Mouse (Mus musculus) embryonic fibroblast, embryonic 13.5 days (primary cell): ENCODE results near the gene Prkcsh. TPM values are rescaled to one million over a fixed set of nuclear protein-coding genes. Genes with fewer than 3 reads are reported as not detected.

Experiments used
- H3K27ac ChIP-seq: 2 replicates; pipeline ENCODE4 v1.5.1; 2012; ENCODE audit warnings: low read length, control low read depth, inconsistent platforms; ENCODE audit not compliant: insufficient read depth
- H3K4me1 ChIP-seq: 2 replicates; pipeline ENCODE4 v1.6.1; 2011; ENCODE audit warnings: low read length; ENCODE audit not compliant: control insufficient read depth, insufficient read depth
- H3K4me3 ChIP-seq: 2 replicates; pipeline ENCODE4 v1.5.1; 2011; ENCODE audit warnings: mild to moderate bottlenecking, control low read depth, low read length; ENCODE audit not compliant: insufficient read depth
- CTCF ChIP-seq: IDR thresholded peaks from 2 replicates; pipeline ENCODE4 v1.5.1; 2011; ENCODE audit warnings: mild to moderate bottlenecking, control low read depth, low read length, moderate library complexity, borderline replicate concordance; ENCODE audit not compliant: insufficient read depth
- POLR2A ChIP-seq: IDR thresholded peaks from 2 replicates; pipeline ENCODE4 v1.6.1; 2011; ENCODE audit warnings: low read depth, mild to moderate bottlenecking, control low read depth, low read length, moderate library complexity
- polyA plus RNA-seq: library from polyadenylated mRNA; stranded (reverse); fragments of >200 nt; gene quantifications from 2 replicates; pipeline ENCODE4 v1.2.4, GENCODE M21; 2011; ENCODE audit warnings: low read depth; ENCODE audit not compliant: missing spikeins, insufficient read length

Prkcsh gene
- polyA plus RNA-seq, 1 experiment = 144 TPM

DNA sequence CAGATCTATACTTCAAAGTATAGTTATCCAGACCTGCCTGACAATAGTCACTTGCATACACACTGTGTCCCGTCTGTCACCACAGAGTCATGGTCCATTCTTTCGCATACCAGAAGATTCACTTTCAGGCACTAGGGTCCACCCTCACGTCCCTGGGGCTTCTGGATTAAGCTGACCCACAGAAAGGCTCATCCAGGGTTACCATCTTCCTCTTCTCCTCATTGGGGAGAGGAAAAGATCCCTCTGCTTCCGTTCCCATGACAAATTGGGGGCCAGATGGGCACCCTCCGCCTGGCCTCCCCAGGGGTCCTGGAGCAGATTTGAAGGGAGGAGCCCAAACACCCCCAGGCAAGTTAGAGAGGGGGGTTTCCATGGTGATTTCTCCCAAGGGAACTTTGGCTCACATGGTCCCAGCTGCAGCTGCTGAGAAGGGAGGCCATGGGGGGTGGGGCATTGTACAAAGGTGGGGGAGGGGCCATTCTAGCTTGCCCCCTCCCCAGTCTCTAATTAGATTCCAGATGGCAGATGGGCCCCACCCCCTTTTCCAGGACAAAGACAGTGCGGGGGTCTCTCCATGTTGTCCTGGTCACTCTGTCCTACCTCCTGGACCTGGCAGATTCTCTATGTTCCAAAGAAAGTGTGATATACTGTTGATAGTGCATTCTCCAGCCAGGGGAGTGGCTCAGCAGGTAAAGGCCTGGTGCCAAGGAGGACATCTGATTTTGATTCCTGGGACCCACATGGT lies 32.9 kb downstream of the Prkcsh start:
- TF ChIP-seq CTCF = no peak
- TF ChIP-seq POLR2A = no peak
- no peak overlapping the region for H3K27ac ChIP-seq
- H3K4me3 ChIP-seq = no peak overlapping the region
- no peaks in the 10 kb centered on the region for H3K4me1 ChIP-seq

DNA sequence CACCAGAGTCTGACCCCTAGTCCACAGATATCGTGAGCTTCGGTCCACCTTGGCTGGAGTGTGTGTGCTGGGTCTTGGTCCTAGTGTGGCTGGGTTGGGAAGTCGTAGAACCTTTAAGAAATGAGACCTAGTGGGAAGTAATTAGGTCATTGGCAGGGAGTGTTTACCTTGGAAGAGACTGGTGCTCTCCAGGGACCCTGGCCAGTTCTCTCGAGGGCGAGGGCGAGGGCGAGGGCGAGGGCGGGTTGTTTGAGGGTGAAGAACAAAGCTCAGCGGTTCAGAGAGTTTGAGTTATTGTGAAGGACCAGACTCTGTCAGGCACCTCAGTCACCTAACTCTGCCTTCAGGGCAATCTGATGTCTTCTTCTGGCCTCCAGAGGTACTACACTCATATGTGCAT lies 35.2 kb downstream of the Prkcsh start:
- TF ChIP-seq POLR2A = no peak
- TF ChIP-seq CTCF = no peak
- Histone ChIP-seq H3K27ac (no peak overlapping the region), H3K4me1 (no peaks in the 10 kb centered on the region), H3K4me3 (no peak overlapping the region)

DNA sequence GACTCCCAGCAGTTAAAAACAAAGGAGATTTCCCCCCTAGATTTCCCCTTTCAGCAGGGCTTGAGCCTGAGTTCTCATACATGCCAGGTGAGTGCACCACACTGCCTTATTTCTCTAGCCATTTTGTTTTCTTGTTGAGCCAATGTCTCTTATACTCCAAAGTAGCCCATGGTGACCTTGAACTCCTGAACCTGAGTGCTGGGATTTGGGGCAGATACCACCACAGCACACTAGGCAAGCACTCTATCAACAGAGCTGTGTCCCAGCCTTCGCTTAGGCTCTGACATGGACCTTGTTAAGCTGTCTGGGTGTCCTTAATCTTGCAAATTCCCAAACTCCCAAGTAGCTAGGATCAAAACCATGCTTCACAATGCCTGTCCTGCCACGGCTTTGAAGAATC lies 39.2 kb downstream of the Prkcsh start:
- no peak overlapping the region for H3K4me3 ChIP-seq
- TF ChIP-seq CTCF (no peak), POLR2A (no peak)
- H3K27ac ChIP-seq = no peak overlapping the region
- H3K4me1 ChIP-seq = no peaks in the 10 kb centered on the region

DNA sequence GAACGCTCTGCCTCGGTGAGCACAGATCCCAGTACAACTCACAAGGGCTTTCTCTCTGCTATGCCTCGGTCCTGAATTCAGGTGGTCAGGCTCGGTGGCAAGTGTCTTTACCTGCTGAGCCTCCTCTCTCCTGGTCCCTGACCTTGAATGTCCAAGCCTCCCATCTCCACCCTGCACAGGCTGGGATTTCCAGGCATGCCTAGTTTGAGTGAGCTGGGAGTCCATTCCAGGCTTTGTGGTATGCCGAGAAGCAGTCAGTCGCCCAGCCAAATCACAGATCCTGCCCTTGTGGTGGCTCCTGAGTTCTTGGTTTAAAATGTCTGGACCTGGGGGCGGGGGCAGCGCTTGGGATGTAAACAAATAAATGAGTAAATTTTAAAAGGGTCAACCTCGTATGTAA lies 44.7 kb downstream of the Prkcsh start:
- no peak for TF ChIP-seq CTCF
- TF ChIP-seq POLR2A = no peak
- Histone ChIP-seq H3K27ac (no peak overlapping the region), H3K4me1 (no peaks in the 10 kb centered on the region), H3K4me3 (no peak overlapping the region)

DNA sequence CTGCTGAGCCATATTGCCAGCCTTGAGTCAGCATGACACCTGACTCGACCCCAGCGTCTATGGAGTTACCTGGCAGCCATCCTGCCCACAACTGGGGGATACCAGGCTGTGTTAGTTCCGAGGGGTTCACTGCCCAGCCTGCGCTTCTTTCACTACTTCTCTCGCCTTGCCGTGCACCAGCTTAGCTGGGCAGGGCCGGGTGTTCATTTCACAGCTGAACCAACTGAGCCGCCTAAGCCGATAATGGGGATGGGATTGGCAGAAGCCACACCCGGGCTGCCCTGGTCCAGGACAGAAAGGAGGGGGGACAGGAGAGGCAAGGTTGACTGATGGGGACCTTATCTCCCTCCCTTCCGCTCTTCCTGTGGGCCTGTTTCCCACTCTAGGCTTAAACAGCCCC lies 46.7 kb downstream of the Prkcsh start:
- Histone ChIP-seq H3K4me3 (no peak overlapping the region), H3K27ac (no peak overlapping the region)
- no peak for TF ChIP-seq POLR2A
- TF ChIP-seq CTCF = no peak

DNA sequence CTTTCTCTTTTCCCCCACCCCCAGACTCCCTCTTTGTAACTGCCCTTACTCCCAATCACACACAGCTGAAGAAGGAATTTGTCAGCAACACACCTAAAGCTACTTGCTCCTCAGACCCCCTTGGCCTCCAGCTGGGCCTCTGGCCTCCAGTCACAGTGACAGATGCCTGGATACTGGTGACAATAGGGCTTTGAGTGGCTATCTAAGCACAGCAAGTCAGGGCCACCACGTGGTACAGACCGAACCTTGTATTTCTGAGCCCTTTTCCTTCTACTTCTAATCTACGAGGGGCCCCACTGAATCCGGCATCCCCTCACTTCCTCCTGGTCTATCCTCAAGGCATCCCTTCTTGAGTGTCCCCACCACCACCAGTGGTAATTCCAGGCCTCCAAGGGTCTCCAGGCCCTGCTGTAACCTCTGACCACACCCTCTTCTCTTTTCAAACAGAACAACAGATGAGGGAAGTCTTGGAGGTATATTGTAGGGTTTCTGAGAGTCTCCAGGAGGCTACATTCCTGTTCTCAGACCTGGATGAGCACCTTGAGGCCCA lies 47.2 kb downstream of the Prkcsh start:
- Histone ChIP-seq H3K27ac (no peak overlapping the region), H3K4me3 (no peak overlapping the region)
- TF ChIP-seq POLR2A = no peak
- no peak for TF ChIP-seq CTCF

More for the DNA sequence above, 46.7 kb downstream of the Prkcsh start:
- no peaks in the 10 kb centered on the region for H3K4me1 ChIP-seq

DNA sequence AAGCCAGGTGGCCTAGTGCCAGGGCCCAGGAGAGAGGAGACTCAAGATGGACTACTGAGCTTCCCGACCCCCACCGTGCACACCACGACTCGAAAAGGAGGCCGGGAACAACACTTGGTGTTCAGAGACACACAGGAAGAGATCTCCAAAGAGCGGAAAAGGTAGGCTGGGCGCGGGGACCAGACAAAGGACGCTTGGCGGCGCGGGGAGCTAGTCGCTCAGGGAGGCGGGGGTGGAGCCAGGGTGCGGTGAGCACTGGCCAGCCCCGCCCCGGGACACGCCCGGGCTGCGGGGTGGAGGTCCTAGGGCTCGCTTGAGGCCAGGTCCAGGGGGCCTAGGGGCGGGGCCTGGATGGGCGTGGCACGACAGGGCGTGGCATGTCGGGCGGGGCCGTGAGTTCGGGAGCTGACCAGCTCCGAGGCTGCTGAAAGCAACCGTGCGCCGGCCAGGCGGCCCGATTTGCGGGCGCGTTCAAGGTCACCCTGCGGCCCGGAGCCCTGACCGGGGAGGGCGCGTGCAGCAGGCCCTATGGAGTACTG lies 47.8 kb downstream of the Prkcsh start:
- TF ChIP-seq CTCF (no peak), POLR2A (no peak)
- H3K27ac ChIP-seq = no peak overlapping the region
- H3K4me1 ChIP-seq = no peaks in the 10 kb centered on the region
- H3K4me3 ChIP-seq = no peak overlapping the region

More for the DNA sequence above, 47.2 kb downstream of the Prkcsh start:
- no peaks in the 10 kb centered on the region for H3K4me1 ChIP-seq

DNA sequence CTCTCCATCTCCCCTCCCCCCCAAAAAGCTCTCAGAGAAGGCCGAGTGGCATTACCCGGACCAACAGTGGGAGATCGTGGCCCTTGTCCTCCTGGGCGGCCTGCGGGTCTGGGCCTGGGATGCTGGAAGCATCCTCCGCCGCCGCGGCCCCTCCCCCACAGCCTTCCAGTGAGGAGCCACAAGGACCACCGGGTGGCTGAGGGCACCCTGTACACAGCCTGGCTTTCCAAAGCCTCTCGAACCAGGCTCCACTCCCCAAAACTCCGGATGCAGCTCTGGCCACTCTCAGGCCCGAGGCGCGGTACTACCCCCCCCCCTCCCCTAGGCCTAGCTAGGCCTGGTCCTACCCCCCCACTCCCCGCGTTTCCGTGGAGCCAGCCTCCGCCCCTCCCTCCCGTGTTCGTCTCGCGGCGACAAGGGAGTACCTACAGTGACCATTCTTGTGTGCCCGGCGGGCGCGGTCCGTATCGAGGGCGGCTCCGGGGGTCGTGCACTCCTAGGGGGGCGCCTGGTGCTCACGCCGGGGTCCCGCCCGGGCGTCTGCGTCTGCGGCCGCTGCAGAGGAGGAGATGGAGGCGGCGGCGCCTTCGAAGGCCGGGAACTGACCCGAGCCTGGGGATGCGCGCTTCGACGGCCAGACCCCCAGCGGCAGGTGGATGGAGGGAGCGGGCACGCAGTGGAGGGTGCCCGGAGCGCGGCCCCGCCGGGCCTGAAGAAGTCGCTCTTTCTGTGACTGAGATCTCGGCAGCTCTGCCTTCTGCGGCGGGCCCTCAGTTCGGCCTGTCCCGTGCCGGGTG lies 48.8 kb downstream of the Prkcsh start:
- H3K4me3 ChIP-seq = no peak overlapping the region
- TF ChIP-seq CTCF (no peak), POLR2A (no peak)
- H3K27ac ChIP-seq = no peak overlapping the region
- H3K4me1 ChIP-seq = no peaks in the 10 kb centered on the region

DNA sequence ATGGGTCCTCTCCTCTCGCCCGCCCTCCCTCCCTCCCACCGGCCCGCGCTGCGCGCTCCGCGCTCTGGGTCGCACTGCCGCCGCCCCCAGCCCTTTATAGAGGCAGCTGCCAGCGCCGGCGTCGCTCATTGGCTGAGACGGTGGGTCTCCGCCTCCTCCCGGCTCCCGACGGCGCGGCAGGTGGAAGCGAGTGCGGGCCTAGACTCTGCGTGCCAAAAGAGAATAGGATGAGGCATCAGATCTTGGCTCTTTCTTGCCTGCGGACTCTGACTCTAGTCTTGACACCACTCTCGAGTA lies 49.3 kb downstream of the Prkcsh start, which contains the start of gene Elavl3:
Gene Elavl3, minus strand, starts transcription at position 66 of the 297 bp plus-strand sequence.
- Histone ChIP-seq H3K4me3 (no peak within 1 kb of the TSS), H3K27ac (no peak within 1 kb of the TSS), H3K4me1 (no peaks in the 10 kb centered on the region)
- TF ChIP-seq CTCF (no peak), POLR2A (no peak)
